Mouse (Mus musculus): ENCODE measurements at regions not wholly inside any gene's neighbourhood (a gene's known extent, or its start where the extent isn't known, plus 50 kb on each side); places are given as distances from the start of the nearest gene placed in this dataset.

- Histone ChIP-seq H3K4me2 (ENCODE audit: low read depth, low read length) (no peak overlapping the region), H3K4me3 (ENCODE audit: low read depth, low read length) (no peak overlapping the region), H3K27ac (ENCODE audit: low read depth) (no peak overlapping the region), H3K4me1 (ENCODE audit: control insufficient read depth, insufficient read depth) (0 out of 2 replicates have a peak, but pooled peaks cover 10% of the 10 kb centered on the region), H3K27me3 (ENCODE audit: control insufficient read depth, insufficient read depth, low read length) (no peaks in the 10 kb centered on the region), H3K9me3 (replicated peaks; ENCODE audit: control insufficient read depth, low read length) (no peaks in the 10 kb centered on the region), H3K36me3 (replicated peaks; ENCODE audit: control insufficient read depth, insufficient read depth, low read length) (no peaks in the 10 kb centered on the region), H3K9ac (replicated peaks; ENCODE audit: low read depth, low read length) (no peak overlapping the region)
- ATAC-seq (ENCODE audit: insufficient read depth, low read depth) (no peak), DNase-seq (ENCODE audit: low spot score) (no peak)
- WGBS = 53% methylated on average over 3 of the region's 3 CpGs
- TF ChIP-seq EP300 (IDR thresholded peaks at IDR 0.05; ENCODE audit: low read depth) = no peak
- TF ChIP-seq CTCF (IDR thresholded peaks at IDR 0.05; ENCODE audit: low read depth) = no peak
Measured at GRCm38 (mm10) chr1:76075213-76075612, 529.1 kb downstream of the Slc4a3 start.

- DNase-seq (ENCODE audit: low spot score) = no peak
- ATAC-seq (ENCODE audit: insufficient read depth, low read depth) = no peak
- 0 out of 2 replicates have a peak, but pooled peaks cover 10% of the 10 kb centered on the region for H3K4me1 ChIP-seq (ENCODE audit: control insufficient read depth, insufficient read depth)
- no peak overlapping the region for H3K4me3 ChIP-seq (ENCODE audit: low read depth, low read length)
- TF ChIP-seq EP300 (IDR thresholded peaks at IDR 0.05; ENCODE audit: low read depth) = no peak
- TF ChIP-seq CTCF (IDR thresholded peaks at IDR 0.05; ENCODE audit: low read depth) = no peak
- H3K4me2 ChIP-seq (ENCODE audit: low read depth, low read length) = no peak overlapping the region
- no peaks in the 10 kb centered on the region for H3K27me3 ChIP-seq (ENCODE audit: control insufficient read depth, insufficient read depth, low read length)
- 76% methylated on average over 10 of the region's 10 CpGs for WGBS
- H3K9ac ChIP-seq (replicated peaks; ENCODE audit: low read depth, low read length) = no peak overlapping the region
- H3K36me3 ChIP-seq (replicated peaks; ENCODE audit: control insufficient read depth, insufficient read depth, low read length) = no peaks in the 10 kb centered on the region
- H3K9me3 ChIP-seq (replicated peaks; ENCODE audit: control insufficient read depth, low read length) = no peaks in the 10 kb centered on the region
- H3K27ac ChIP-seq (ENCODE audit: low read depth) = no peak overlapping the region
Measured at GRCm38 (mm10) chr1:76075685-76076455, 529.8 kb downstream of the Slc4a3 start.

GRCm38 (mm10) chr1:76080241-76080640 is 534.2 kb downstream of the Slc4a3 start:
- ATAC-seq (ENCODE audit: insufficient read depth, low read depth) = no peak

GRCm38 (mm10) chr1:76081700-76082099 is 535.6 kb downstream of the Slc4a3 start:
- no peak for DNase-seq (ENCODE audit: low spot score)
- no peak for ATAC-seq (ENCODE audit: insufficient read depth, low read depth)
- TF ChIP-seq CTCF (IDR thresholded peaks at IDR 0.05; ENCODE audit: low read depth) = no peak
- TF ChIP-seq EP300 (IDR thresholded peaks at IDR 0.05; ENCODE audit: low read depth) = no peak
- H3K27me3 ChIP-seq (ENCODE audit: control insufficient read depth, insufficient read depth, low read length) = no peaks in the 10 kb centered on the region
- H3K4me2 ChIP-seq (ENCODE audit: low read depth, low read length) = no peak overlapping the region
- no peak overlapping the region for H3K27ac ChIP-seq (ENCODE audit: low read depth)
- WGBS = 45% methylated on average over 4 of the region's 4 CpGs
- H3K4me1 ChIP-seq (ENCODE audit: control insufficient read depth, insufficient read depth) = peaks cover 10% of the 10 kb centered on the region; the same call in 1 of the 2 replicates
- no peak overlapping the region for H3K4me3 ChIP-seq (ENCODE audit: low read depth, low read length)
- no peaks in the 10 kb centered on the region for H3K9me3 ChIP-seq (replicated peaks; ENCODE audit: control insufficient read depth, low read length)
- no peak overlapping the region for H3K9ac ChIP-seq (replicated peaks; ENCODE audit: low read depth, low read length)
- H3K36me3 ChIP-seq (replicated peaks; ENCODE audit: control insufficient read depth, insufficient read depth, low read length) = no peaks in the 10 kb centered on the region

More at GRCm38 (mm10) chr1:76080241-76080640, 534.2 kb downstream of the Slc4a3 start:
- Histone ChIP-seq H3K9ac (replicated peaks; ENCODE audit: low read depth, low read length) (no peak overlapping the region), H3K4me1 (ENCODE audit: control insufficient read depth, insufficient read depth) (peaks cover 12% of the 10 kb centered on the region; the same call in 1 of the 2 replicates), H3K36me3 (replicated peaks; ENCODE audit: control insufficient read depth, insufficient read depth, low read length) (no peaks in the 10 kb centered on the region), H3K4me3 (ENCODE audit: low read depth, low read length) (no peak overlapping the region), H3K9me3 (replicated peaks; ENCODE audit: control insufficient read depth, low read length) (no peaks in the 10 kb centered on the region), H3K4me2 (ENCODE audit: low read depth, low read length) (no peak overlapping the region), H3K27ac (ENCODE audit: low read depth) (no peak overlapping the region), H3K27me3 (ENCODE audit: control insufficient read depth, insufficient read depth, low read length) (no peaks in the 10 kb centered on the region)
- WGBS = 74% methylated on average over 6 of the region's 6 CpGs
- no peak for DNase-seq (ENCODE audit: low spot score)
- TF ChIP-seq CTCF (IDR thresholded peaks at IDR 0.05; ENCODE audit: low read depth) (no peak), EP300 (IDR thresholded peaks at IDR 0.05; ENCODE audit: low read depth) (no peak)

- Histone ChIP-seq H3K9me3 (replicated peaks; ENCODE audit: control insufficient read depth, low read length) (no peaks in the 10 kb centered on the region), H3K27ac (ENCODE audit: low read depth) (peak overlapping the region; percentile 91), H3K9ac (replicated peaks; ENCODE audit: low read depth, low read length) (no peak overlapping the region), H3K36me3 (replicated peaks; ENCODE audit: control insufficient read depth, insufficient read depth, low read length) (no peaks in the 10 kb centered on the region), H3K4me1 (ENCODE audit: control insufficient read depth, insufficient read depth) (peaks cover 10% of the 10 kb centered on the region; the same call in 1 of the 2 replicates), H3K4me3 (ENCODE audit: low read depth, low read length) (no peak overlapping the region), H3K4me2 (ENCODE audit: low read depth, low read length) (no peak overlapping the region), H3K27me3 (ENCODE audit: control insufficient read depth, insufficient read depth, low read length) (no peaks in the 10 kb centered on the region)
- DNase-seq (ENCODE audit: low spot score) = peak; percentile 93
- TF ChIP-seq EP300 (IDR thresholded peaks at IDR 0.05; ENCODE audit: low read depth) (peak; percentile 93), CTCF (IDR thresholded peaks at IDR 0.05; ENCODE audit: low read depth) (no peak)
- peak; percentile 97 for ATAC-seq (ENCODE audit: insufficient read depth, low read depth)
- 49% methylated on average over 3 of the region's 3 CpGs for WGBS
Measured at GRCm38 (mm10) chr1:76083273-76084036, 537.4 kb downstream of the Slc4a3 start.

All from heart, postnatal 0 days (tissue).